Mouse (Mus musculus) heart, postnatal 0 days (tissue): ENCODE data around the gene Egflam. TPM values are rescaled to one million over a fixed set of nuclear protein-coding genes. Genes with fewer than 3 reads are reported as not detected.

ENCODE experiments used
- ATAC-seq: fragments of 200-750 bp; cut with Nextera tagmentation; 2 replicates; pipeline ENCODE4 v1.8.0; 2017; ENCODE audit warnings: low read depth, moderate number of reproducible peaks, moderate library complexity; ENCODE audit not compliant: insufficient read depth
- DNase-seq: peaks from one replicate; pipeline ENCODE4 v3.0.0-alpha.2; 2016; ENCODE audit warnings: low spot score
- H3K27ac ChIP-seq: fragments of 300-500 bp; sonication (generic); 2 replicates; pipeline ENCODE4 v1.5.1; 2014; ENCODE audit warnings: low read depth, mild to moderate bottlenecking
- H3K27me3 ChIP-seq: fragments of 300-500 bp; sonication (generic); 2 replicates; pipeline ENCODE4 v1.6.1; 2014; ENCODE audit warnings: low read length, mixed read lengths; ENCODE audit not compliant: control insufficient read depth, insufficient read depth
- H3K36me3 ChIP-seq: fragments of 300-500 bp; sonication (generic); replicated peaks from 2 replicates; pipeline ENCODE4 v1.6.1; 2014; ENCODE audit warnings: low read length, mixed read lengths; ENCODE audit not compliant: control insufficient read depth, insufficient read depth
- H3K4me1 ChIP-seq: fragments of 300-500 bp; sonication (generic); 2 replicates; pipeline ENCODE4 v1.6.1; 2014; ENCODE audit warnings: antibody characterized with exemption; ENCODE audit not compliant: control insufficient read depth, insufficient read depth
- H3K4me2 ChIP-seq: fragments of 300-500 bp; sonication (generic); 2 replicates; pipeline ENCODE4 v1.6.1; 2014; ENCODE audit warnings: low read depth, mild to moderate bottlenecking, low read length, moderate library complexity
- H3K4me3 ChIP-seq: fragments of 300-500 bp; sonication (generic); 2 replicates; pipeline ENCODE4 v1.5.1; 2014; ENCODE audit warnings: low read depth, low read length
- H3K9ac ChIP-seq: fragments of 300-500 bp; sonication (generic); replicated peaks from 2 replicates; pipeline ENCODE4 v1.6.1; 2014; ENCODE audit warnings: low read depth, low read length, mixed read lengths
- H3K9me3 ChIP-seq: fragments of 300-500 bp; sonication (generic); replicated peaks from 2 replicates; pipeline ENCODE4 v1.6.1; 2016; ENCODE audit warnings: low read length; ENCODE audit not compliant: control insufficient read depth
- CTCF ChIP-seq: IDR thresholded peaks from 2 replicates; pipeline ENCODE4 v1.5.1; 2016; ENCODE audit warnings: antibody characterized with exemption, control low read depth, low read depth
- EP300 ChIP-seq: IDR thresholded peaks from 2 replicates; pipeline ENCODE4 v1.6.1; 2016; ENCODE audit warnings: antibody characterized with exemption, low read depth
- WGBS: fragments of 180-500 bp; shearing (Covaris S2); extraction: QIAGEN DNeasy Blood & Tissue Kit; methylation state at CpG from one replicate; pipeline ENCODE4 v1.1.7; 2014; 5-methylcytosine and 5-hydroxymethylcytosine counted together
- polyA plus RNA-seq: library from polyadenylated mRNA; unstranded; fragments of >200 nt; fragmentation: Nextera tagmentation; extraction: Ambion mirVana; gene quantifications from 2 replicates; pipeline ENCODE4 v1.2.1, GENCODE M21; 2015
- total RNA-seq: library from RNA; depleted of rRNA; stranded (reverse); fragments of >200 nt; gene quantifications from 2 replicates; pipeline ENCODE4 v1.2.3, GENCODE M21; 2014; ENCODE audit warnings: low replicate concordance

Gene Egflam
- total and polyA plus RNA-seq, 2 experiments from 2014 or later: 2.8 to 10.2 TPM

DNA sequence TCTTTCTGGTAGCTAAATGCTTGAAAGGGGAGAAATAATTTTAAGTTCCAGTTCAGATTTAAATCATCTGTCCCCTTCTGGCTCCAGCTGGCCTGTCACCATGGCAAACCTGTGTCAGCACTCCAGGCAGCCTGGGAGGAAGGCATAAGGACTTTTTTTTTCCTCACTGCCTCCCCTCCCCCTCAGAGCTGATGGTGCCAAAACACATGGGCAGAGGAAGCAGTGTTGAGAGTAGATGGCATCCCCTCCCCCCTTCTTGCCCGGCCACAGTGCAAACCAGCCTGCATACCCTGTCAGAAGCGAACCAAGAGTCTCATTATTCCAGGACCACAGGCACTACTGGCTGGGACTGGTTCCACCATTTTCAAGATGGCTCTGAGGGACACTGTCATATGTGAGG lies 199.4 kb downstream of the Egflam start:
- no peak overlapping the region for H3K27ac ChIP-seq
- no peak overlapping the region for H3K4me2 ChIP-seq
- WGBS: 50% methylated on average over 2 of the region's 2 CpGs
- no peaks in the 10 kb centered on the region for H3K9me3 ChIP-seq
- peak; percentile 38 for ATAC-seq
- no peaks in the 10 kb centered on the region for H3K27me3 ChIP-seq
- peaks cover 43% of the 10 kb centered on the region for H3K4me1 ChIP-seq
- no peak overlapping the region for H3K4me3 ChIP-seq
- no peak for DNase-seq
- H3K9ac ChIP-seq: no peak overlapping the region
- no peak for TF ChIP-seq CTCF
- H3K36me3 ChIP-seq: no peaks in the 10 kb centered on the region

DNA sequence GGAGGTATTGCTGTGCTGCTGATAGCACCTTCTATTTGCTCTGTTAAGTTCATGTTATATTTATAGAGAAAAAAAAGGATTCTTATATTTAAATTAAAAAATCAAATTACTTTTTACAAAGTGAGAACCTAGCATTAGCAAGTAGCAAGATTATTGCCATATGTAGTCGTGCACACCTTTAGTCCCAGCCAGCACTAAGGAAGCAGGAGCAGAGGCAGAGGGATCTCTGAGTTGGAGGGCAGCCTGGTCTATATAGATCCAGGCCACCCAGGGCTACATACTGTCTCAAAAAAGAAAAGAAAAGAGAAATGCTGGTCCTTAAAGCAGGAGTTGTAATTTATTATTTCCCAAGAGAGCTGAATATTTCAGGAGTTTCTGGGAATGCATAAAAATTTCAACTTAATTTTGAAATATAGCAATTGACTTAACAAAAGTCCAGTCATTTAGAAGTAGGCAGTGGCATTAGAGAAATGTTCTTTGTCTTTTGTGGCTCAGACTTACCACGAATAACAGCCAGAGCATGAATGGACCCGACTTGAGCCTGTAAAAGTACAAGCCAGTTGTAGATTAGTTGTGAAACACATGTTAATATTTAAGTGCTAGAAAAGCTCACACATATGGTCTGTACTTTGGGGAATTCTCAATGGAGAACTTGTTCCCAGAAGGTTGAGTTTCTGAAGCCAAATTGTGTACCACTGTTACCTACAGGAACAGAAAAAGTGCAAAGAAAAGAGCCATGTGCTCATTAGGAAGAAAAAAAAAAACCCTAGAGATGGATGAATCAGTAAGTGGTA lies 200.3 kb downstream of the Egflam start:
- Histone ChIP-seq H3K27ac (no peak overlapping the region), H3K9me3 (no peaks in the 10 kb centered on the region), H3K27me3 (no peaks in the 10 kb centered on the region), H3K36me3 (no peaks in the 10 kb centered on the region), H3K4me2 (no peak overlapping the region), H3K4me1 (peaks cover 40% of the 10 kb centered on the region), H3K9ac (no peak overlapping the region), H3K4me3 (no peak overlapping the region)
- no peak for ATAC-seq
- TF ChIP-seq CTCF: no peak
- TF ChIP-seq EP300: no peak
- 82% methylated on average over 3 of the region's 3 CpGs for WGBS
- no peak for DNase-seq

DNA sequence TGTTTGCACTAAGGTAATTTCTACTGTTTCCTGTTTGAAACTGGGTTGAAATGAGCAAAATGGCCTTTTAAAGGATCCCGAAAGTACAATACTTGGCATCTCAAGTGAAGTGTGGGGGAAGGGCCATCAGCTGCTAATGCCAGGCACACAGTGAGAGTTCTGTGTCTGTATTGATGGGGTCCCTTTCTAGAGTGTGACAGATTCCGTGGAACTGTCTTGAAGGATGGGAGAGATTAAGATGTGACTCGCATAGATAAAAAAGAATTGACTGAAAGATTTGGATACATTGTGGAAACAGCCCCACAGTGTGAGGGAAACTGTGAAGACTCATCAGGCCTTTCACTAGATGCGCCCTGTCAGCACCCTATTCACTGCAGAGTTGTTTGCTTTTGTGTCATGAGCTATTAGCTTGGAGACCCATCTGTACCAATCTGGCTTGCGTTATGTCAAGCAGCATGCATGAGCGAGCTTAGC lies 203.4 kb downstream of the Egflam start:
- Histone ChIP-seq H3K27me3 (no peaks in the 10 kb centered on the region), H3K9me3 (no peaks in the 10 kb centered on the region), H3K4me2 (no peak overlapping the region), H3K27ac (peak overlapping the region; percentile 66), H3K4me1 (peaks cover 27% of the 10 kb centered on the region), H3K9ac (no peak overlapping the region), H3K4me3 (no peak overlapping the region), H3K36me3 (peaks cover 18% of the 10 kb centered on the region)
- 64% methylated on average over 6 of the region's 6 CpGs for WGBS
- no peak for ATAC-seq
- TF ChIP-seq CTCF: no peak
- TF ChIP-seq EP300: no peak
- DNase-seq: no peak

DNA sequence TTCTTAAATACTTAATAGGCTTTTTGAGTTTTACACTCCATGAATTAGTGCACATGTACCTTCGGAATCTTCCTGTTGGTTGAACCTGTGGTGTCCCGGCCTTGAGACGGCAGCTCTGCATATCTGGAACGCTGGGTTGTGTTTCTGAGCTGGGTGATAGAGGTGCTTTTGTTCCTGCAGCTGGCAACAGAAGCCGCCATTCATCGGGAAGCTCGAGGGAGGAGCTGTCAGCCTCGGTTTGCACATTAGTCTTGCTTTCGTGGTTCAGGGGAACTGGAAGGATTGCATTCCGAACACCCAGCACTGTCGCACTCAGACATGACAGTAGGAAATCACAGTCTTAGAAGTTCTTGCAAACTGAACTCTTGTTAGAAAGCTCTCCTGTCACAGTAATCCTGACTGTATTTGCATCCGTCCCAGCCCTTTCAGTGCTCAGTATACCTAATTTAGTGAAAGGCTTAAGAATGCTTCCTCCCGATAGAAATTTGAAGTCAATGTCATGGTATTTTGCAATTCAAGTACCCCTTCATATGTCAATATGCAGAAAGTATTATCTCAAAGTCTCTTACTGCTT lies 204.0 kb downstream of the Egflam start:
- Histone ChIP-seq H3K4me1 (peaks cover 29% of the 10 kb centered on the region), H3K4me2 (no peak overlapping the region), H3K4me3 (no peak overlapping the region), H3K9ac (no peak overlapping the region), H3K27me3 (no peaks in the 10 kb centered on the region), H3K36me3 (peaks cover 21% of the 10 kb centered on the region), H3K9me3 (no peaks in the 10 kb centered on the region), H3K27ac (peak overlapping the region; percentile 66)
- 28% methylated on average over 13 of the region's 13 CpGs for WGBS
- DNase-seq (no peak), ATAC-seq (no peak)
- TF ChIP-seq EP300 (no peak), CTCF (no peak)

DNA sequence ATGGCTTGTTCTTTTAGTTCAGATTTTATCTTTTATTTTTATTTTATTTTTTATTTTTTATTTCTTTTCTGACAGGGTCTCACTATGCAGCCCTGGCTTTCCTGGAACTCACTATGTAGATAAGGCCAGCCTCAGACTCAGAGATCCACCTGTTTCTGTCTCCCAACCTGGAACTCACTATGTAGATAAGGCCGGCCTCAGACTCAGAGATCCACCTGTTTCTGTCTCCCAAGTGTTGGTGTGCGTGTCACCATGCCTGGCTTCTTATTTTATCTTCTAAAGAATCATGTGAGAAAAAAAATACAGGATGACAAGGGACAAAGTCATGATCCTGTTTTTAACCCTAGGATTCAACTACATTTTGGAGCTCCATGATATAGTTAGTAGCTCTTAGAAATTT lies 205.6 kb downstream of the Egflam start:
- DNase-seq (no peak), ATAC-seq (no peak)
- WGBS: 87% methylated on average over 2 of the region's 2 CpGs
- no peak overlapping the region for H3K4me2 ChIP-seq
- no peak overlapping the region for H3K9ac ChIP-seq
- H3K36me3 ChIP-seq: peaks cover 30% of the 10 kb centered on the region
- no peaks in the 10 kb centered on the region for H3K27me3 ChIP-seq
- no peaks in the 10 kb centered on the region for H3K9me3 ChIP-seq
- TF ChIP-seq EP300: no peak
- no peak for TF ChIP-seq CTCF
- no peak overlapping the region for H3K27ac ChIP-seq
- peaks cover 31% of the 10 kb centered on the region for H3K4me1 ChIP-seq
- H3K4me3 ChIP-seq: no peak overlapping the region
